Mouse (Mus musculus): ENCODE results near the gene Art1.

GRCm38 (mm10) chr7:102101487-102101886, at the start of gene Art1:
- TF ChIP-seq CTCF (IDR thresholded peaks at IDR 0.05; ENCODE audit: low read depth, low read length) (no peak), POLR2A (IDR thresholded peaks at IDR 0.05; ENCODE audit: insufficient read depth, low read length) (no peak), EP300 (IDR thresholded peaks at IDR 0.05; ENCODE audit: insufficient read depth, low read depth, low read length) (no peak)

Measured in ES-Bruce4 (cell line).